ENCODE assay signal across 9 mouse cellular contexts in genomic region chr1:179734500-179735474, GRCm38 (mm10). TPM values are rescaled to one million over a fixed set of nuclear protein-coding genes. Genes with fewer than 3 reads are reported as not detected.
DNase-seq lines count a peak whose midpoint lies in the region; ATAC-seq and TF ChIP-seq lines count a peak whose summit lies in the region.
"Had no signal": no experiment of that assay in that cellular context is flagged by ENCODE, and none has a peak within 500 bp of the region (broad histone marks: within the 10 kb centered on the region; RNA-seq: fewer than 3 reads in every experiment).

No protein-coding gene starts in this region.

- peaks cover 14% of the 10 kb centered on the region; the same call in 1 of the 2 replicates for H3K27me3 ChIP-seq in E14TG2a.4 (ENCODE audit: insufficient read depth, low read length)
- H3K27me3 ChIP-seq in heart, embryonic 10.5 days (ENCODE audit: insufficient read depth, poor library complexity, severe bottlenecking) = no peaks in the 10 kb centered on the region

- H3K4me3 ChIP-seq in E14TG2a.4 (replicated peaks; ENCODE audit: low read length) = no peak overlapping the region
- H3K4me3 ChIP-seq in heart, embryonic 10.5 days = peak overlapping the region; percentile 36; the same call in 1 of the 2 replicates
- peak overlapping the region; percentile 57 for H3K4me3 ChIP-seq in layer of hippocampus, adult 2 months

- H3K27ac ChIP-seq in heart, embryonic 10.5 days = no peak overlapping the region
- H3K27ac ChIP-seq in layer of hippocampus, adult 2 months = peak overlapping the region; percentile 43

- peak; percentile 36 for ATAC-seq in activated CD4-positive, CD25-positive, alpha-beta regulatory T cell, adult 4 months
- no peak; the same call in 1 of the 2 replicates for ATAC-seq in monocyte, adult 5-6 weeks (replicated peaks; ENCODE audit: insufficient number of reproducible peaks, low FRiP score, low TSS enrichment, poor library complexity, severe bottlenecking)

- no peaks in the 10 kb centered on the region for H3K36me3 ChIP-seq in E14TG2a.4 (ENCODE audit: insufficient read depth, low read length)
- H3K36me3 ChIP-seq in heart, embryonic 10.5 days = no peaks in the 10 kb centered on the region

- peak; percentile 96 for TF ChIP-seq CTCF in E14TG2a.4 (conservative IDR thresholded peaks at IDR 0.05; ENCODE audit: low read length)
- TF ChIP-seq CTCF in layer of hippocampus, adult 2 months (conservative IDR thresholded peaks at IDR 0.05) = peak; percentile 90

- peaks cover 10% of the 10 kb centered on the region; the same call in 1 of the 2 replicates for H3K4me1 ChIP-seq in E14TG2a.4 (replicated peaks; ENCODE audit: low read depth, low read length)
- no peaks in the 10 kb centered on the region for H3K4me1 ChIP-seq in heart, embryonic 10.5 days

- 28% methylated on average over 15 of the region's 15 CpGs for WGBS in heart, embryonic 10.5 days

- no peaks in the 10 kb centered on the region for H3K9me3 ChIP-seq in E14TG2a.4 (ENCODE audit: low read length)
- H3K9me3 ChIP-seq in heart, embryonic 10.5 days = no peaks in the 10 kb centered on the region

- DNase-seq in embryo, embryonic 10 days (ENCODE audit: low spot score) = peak; percentile 46
- DNase-seq in heart, embryonic 10.5 days (ENCODE audit: low spot score) = no peak
- peak; percentile 19 to 74 for DNase-seq in layer of hippocampus, adult 2 months (ENCODE audit: low spot score in 2 of 2)
- DNase-seq in lung, postnatal 25 days (ENCODE audit: low spot score) = peak; percentile 52
- peak; percentile 8 for DNase-seq in skeletal muscle tissue, adult 2 months (ENCODE audit: low read depth, low spot score)

RNA-seq across cellular contexts. Expression of gene Kif28, which starts 10.3 kb away (rescaled TPM):
- polyA plus RNA-seq in activated CD4-positive, CD25-positive, alpha-beta regulatory T cell, adult 4 months (2017; shearing (Covaris generic)) = not detected
- 0.09 TPM in 1 of 2 replicates, not detected in the other for polyA plus RNA-seq in heart, embryonic 10.5 days (2016; fragmentation: Nextera tagmentation; extraction: Ambion mirVana)
- under 1 TPM; 0.13 to 0.20 TPM for total RNA-seq in layer of hippocampus, adult 2 months (2021)
- not detected in 3 replicates for total RNA-seq in monocyte, adult 5-6 weeks (2017)
- polyA plus RNA-seq: liver, embryonic 16.5 days had no signal
